Mouse (Mus musculus): ENCODE data around the gene Socs2.

DNA sequence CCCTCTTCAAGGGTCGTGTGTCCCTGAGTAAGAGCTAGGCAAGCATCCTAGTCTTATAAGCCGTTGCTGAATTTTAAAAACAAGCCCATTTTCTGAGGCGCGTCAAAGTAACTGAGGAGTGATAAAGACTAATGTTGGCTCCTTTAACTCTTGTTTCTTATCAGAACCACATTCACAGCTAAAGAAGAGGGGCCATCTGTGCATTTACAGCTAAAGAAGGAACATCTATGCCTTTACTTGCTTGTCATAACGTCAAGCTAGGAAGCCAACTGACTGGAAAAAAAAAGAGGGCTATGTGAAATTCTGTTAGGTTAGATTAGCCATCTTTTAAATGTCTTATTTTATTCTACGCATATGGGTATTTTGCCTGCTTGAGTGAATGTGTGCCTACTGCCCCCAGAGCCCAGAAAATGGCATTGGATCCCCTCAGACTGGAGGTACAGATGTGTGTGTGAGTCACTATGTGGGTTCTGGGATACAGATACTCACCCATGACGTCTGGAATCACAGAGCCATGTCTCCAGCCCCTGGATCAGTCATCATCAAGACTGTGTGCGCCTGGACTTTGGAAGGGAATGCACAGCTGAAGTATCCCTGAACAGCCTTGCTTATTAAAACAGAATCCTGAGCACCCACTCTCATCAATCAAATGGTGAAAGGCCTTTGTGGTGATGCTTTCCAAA, 40.5 kb upstream of the Socs2 start:
- TF ChIP-seq POLR2AphosphoS2 (IDR thresholded peaks at IDR 0.05; ENCODE audit: insufficient read length, low read depth) = no peak
- TF ChIP-seq SRF (IDR thresholded peaks at IDR 0.05; ENCODE audit: control insufficient read depth, insufficient read length, low read depth) = no peak
- no peak for TF ChIP-seq POLR2A (IDR thresholded peaks at IDR 0.05; ENCODE audit: insufficient read length, low read depth)
- TF ChIP-seq USF1 (IDR thresholded peaks at IDR 0.05; ENCODE audit: low read depth) = no peak
- no peak for TF ChIP-seq TCF12 (IDR thresholded peaks at IDR 0.05; ENCODE audit: insufficient read depth, poor library complexity, severe bottlenecking)

Data from myocyte (in vitro differentiated cells).